Mouse (Mus musculus): Measurements from ENCODE around the gene Nell2. TPM values are rescaled to one million over a fixed set of nuclear protein-coding genes. Genes with fewer than 3 reads are reported as not detected.
"Not testable (repeated sequence)": the region's sequence is repeated elsewhere in the genome, so short reads cannot be mapped to it uniquely, and the experiment has no call there.

Nell2 gene
- polyA plus RNA-seq, 1 experiment from 2014 or later, result 1.9 TPM

- no peak overlapping the region for H3K9ac ChIP-seq (ENCODE audit: low read length)
- no peaks in the 10 kb centered on the region for H3K4me1 ChIP-seq (ENCODE audit: control insufficient read depth, insufficient read depth, low read length)
- ATAC-seq (replicated peaks; ENCODE audit: extremely low read depth, insufficient read depth, low FRiP score), result no peak
- H3K36me3 ChIP-seq (ENCODE audit: control insufficient read depth, insufficient read depth), result no peaks in the 10 kb centered on the region
- no peak overlapping the region for H3K4me3 ChIP-seq (ENCODE audit: low read length)
- H3K4me2 ChIP-seq (ENCODE audit: low read depth, low read length), result no peak overlapping the region
- H3K27ac ChIP-seq (ENCODE audit: low read length), result no peak overlapping the region
- WGBS, result 75% methylated on average over 6 of the region's 6 CpGs
- peaks cover 4% of the 10 kb centered on the region; the same call in 1 of the 2 replicates for H3K27me3 ChIP-seq (ENCODE audit: control insufficient read depth, insufficient read depth, low read length)
- no peaks in the 10 kb centered on the region for H3K9me3 ChIP-seq (replicated peaks; ENCODE audit: control insufficient read depth, low read length)
Measured at GRCm38 (mm10) chr15:95534644-95535043, 6.3 kb upstream of the Nell2 start.

GRCm38 (mm10) chr15:95527461-95527947 is 855 bp downstream of the Nell2 start:
- Histone ChIP-seq H3K4me3 (ENCODE audit: low read length) (peak overlapping the region; percentile 51), H3K27me3 (ENCODE audit: control insufficient read depth, insufficient read depth, low read length) (peaks cover 40% of the 10 kb centered on the region), H3K27ac (ENCODE audit: low read length) (no peak overlapping the region), H3K4me2 (ENCODE audit: low read depth, low read length) (peak overlapping the region; percentile 64), H3K9me3 (replicated peaks; ENCODE audit: control insufficient read depth, low read length) (no peaks in the 10 kb centered on the region), H3K36me3 (ENCODE audit: control insufficient read depth, insufficient read depth) (no peaks in the 10 kb centered on the region), H3K9ac (ENCODE audit: low read length) (no peak overlapping the region), H3K4me1 (ENCODE audit: control insufficient read depth, insufficient read depth, low read length) (peaks cover 4% of the 10 kb centered on the region)
- WGBS, result under 1% methylated on average over 28 of the region's 28 CpGs
- no peak for ATAC-seq (replicated peaks; ENCODE audit: extremely low read depth, insufficient read depth, low FRiP score)

- Histone ChIP-seq H3K9me3 (replicated peaks; ENCODE audit: control insufficient read depth, low read length) (no peaks in the 10 kb centered on the region), H3K4me3 (ENCODE audit: low read length) (peak overlapping the region; percentile 51), H3K27me3 (ENCODE audit: control insufficient read depth, insufficient read depth, low read length) (peaks cover 40% of the 10 kb centered on the region), H3K4me2 (ENCODE audit: low read depth, low read length) (peak overlapping the region; percentile 64), H3K27ac (ENCODE audit: low read length) (no peak overlapping the region), H3K4me1 (ENCODE audit: control insufficient read depth, insufficient read depth, low read length) (peaks cover 4% of the 10 kb centered on the region), H3K9ac (ENCODE audit: low read length) (no peak overlapping the region), H3K36me3 (ENCODE audit: control insufficient read depth, insufficient read depth) (no peaks in the 10 kb centered on the region)
- WGBS, result 7% methylated on average over 27 of the region's 27 CpGs
- ATAC-seq (replicated peaks; ENCODE audit: extremely low read depth, insufficient read depth, low FRiP score), result no peak
Measured at GRCm38 (mm10) chr15:95526626-95527411, 1.5 kb downstream of the Nell2 start.

- Histone ChIP-seq H3K36me3 (ENCODE audit: control insufficient read depth, insufficient read depth) (no peaks in the 10 kb centered on the region), H3K27me3 (ENCODE audit: control insufficient read depth, insufficient read depth, low read length) (peaks cover 40% of the 10 kb centered on the region), H3K9me3 (replicated peaks; ENCODE audit: control insufficient read depth, low read length) (no peaks in the 10 kb centered on the region), H3K4me3 (ENCODE audit: low read length) (no peak overlapping the region), H3K4me2 (ENCODE audit: low read depth, low read length) (no peak overlapping the region), H3K4me1 (ENCODE audit: control insufficient read depth, insufficient read depth, low read length) (peaks cover 4% of the 10 kb centered on the region), H3K9ac (ENCODE audit: low read length) (no peak overlapping the region), H3K27ac (ENCODE audit: low read length) (no peak overlapping the region)
- 9% methylated on average over 5 of the region's 5 CpGs for WGBS
- ATAC-seq (replicated peaks; ENCODE audit: extremely low read depth, insufficient read depth, low FRiP score), result no peak
Measured at GRCm38 (mm10) chr15:95525997-95526396, 2.4 kb downstream of the Nell2 start.

- Histone ChIP-seq H3K4me1 (ENCODE audit: control insufficient read depth, insufficient read depth, low read length) (no peaks in the 10 kb centered on the region), H3K9me3 (replicated peaks; ENCODE audit: control insufficient read depth, low read length) (no peaks in the 10 kb centered on the region), H3K4me2 (ENCODE audit: low read depth, low read length) (no peak overlapping the region), H3K27ac (ENCODE audit: low read length) (no peak overlapping the region), H3K27me3 (ENCODE audit: control insufficient read depth, insufficient read depth, low read length) (no peaks in the 10 kb centered on the region; the same call in 1 of the 2 replicates), H3K4me3 (ENCODE audit: low read length) (no peak overlapping the region), H3K36me3 (ENCODE audit: control insufficient read depth, insufficient read depth) (no peaks in the 10 kb centered on the region), H3K9ac (ENCODE audit: low read length) (no peak overlapping the region)
- 61% methylated on average over 3 of the region's 3 CpGs for WGBS
- no peak for ATAC-seq (replicated peaks; ENCODE audit: extremely low read depth, insufficient read depth, low FRiP score)
Measured at GRCm38 (mm10) chr15:95518204-95518603, 10.2 kb downstream of the Nell2 start.

GRCm38 (mm10) chr15:95513306-95513705 is 15.1 kb downstream of the Nell2 start:
- WGBS, result 72% methylated on average over 2 of the region's 2 CpGs
- H3K36me3 ChIP-seq (ENCODE audit: control insufficient read depth, insufficient read depth); H3K27ac ChIP-seq (ENCODE audit: low read length); H3K4me2 ChIP-seq (ENCODE audit: low read depth, low read length); H3K27me3 ChIP-seq (ENCODE audit: control insufficient read depth, insufficient read depth, low read length); H3K4me3 ChIP-seq (ENCODE audit: low read length); H3K9ac ChIP-seq (ENCODE audit: low read length); ATAC-seq (replicated peaks; ENCODE audit: extremely low read depth, insufficient read depth, low FRiP score); H3K4me1 ChIP-seq (ENCODE audit: control insufficient read depth, insufficient read depth, low read length); H3K9me3 ChIP-seq (replicated peaks; ENCODE audit: control insufficient read depth, low read length): not testable (repeated sequence)

DNA sequence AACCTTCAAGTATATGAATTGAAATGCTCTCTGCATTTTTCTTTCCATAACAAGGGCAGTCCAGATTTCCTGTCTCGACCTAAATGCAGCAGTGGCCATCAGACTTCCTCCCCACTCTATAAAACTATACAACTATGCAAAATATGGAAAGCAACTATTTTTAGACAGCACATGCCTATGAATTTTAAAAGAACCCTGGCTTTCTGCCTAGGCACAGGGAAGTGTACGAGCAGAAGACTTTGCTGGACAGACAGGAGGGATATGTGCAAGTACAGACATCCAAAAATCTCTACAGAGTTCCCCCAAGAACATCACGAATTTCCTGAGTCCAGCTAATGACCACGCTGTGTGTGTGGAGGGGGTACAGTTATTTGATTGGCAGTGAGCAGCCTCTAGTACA is 32.7 kb downstream of the Nell2 start:
- 66% methylated on average over 4 of the region's 4 CpGs for WGBS
- H3K4me2 ChIP-seq (ENCODE audit: low read depth, low read length), result no peak overlapping the region

GRCm38 (mm10) chr15:95495193-95495592 is 33.2 kb downstream of the Nell2 start:
- Histone ChIP-seq H3K27me3 (ENCODE audit: control insufficient read depth, insufficient read depth, low read length) (no peaks in the 10 kb centered on the region), H3K4me3 (ENCODE audit: low read length) (no peak overlapping the region), H3K9me3 (replicated peaks; ENCODE audit: control insufficient read depth, low read length) (peaks cover 4% of the 10 kb centered on the region; the same call in 1 of the 2 replicates), H3K4me1 (ENCODE audit: control insufficient read depth, insufficient read depth, low read length) (no peaks in the 10 kb centered on the region), H3K4me2 (ENCODE audit: low read depth, low read length) (no peak overlapping the region), H3K9ac (ENCODE audit: low read length) (no peak overlapping the region), H3K27ac (ENCODE audit: low read length) (no peak overlapping the region), H3K36me3 (ENCODE audit: control insufficient read depth, insufficient read depth) (no peaks in the 10 kb centered on the region)
- 80% methylated on average over 8 of the region's 8 CpGs for WGBS
- ATAC-seq (replicated peaks; ENCODE audit: extremely low read depth, insufficient read depth, low FRiP score), result no peak

More for the DNA sequence above, 32.7 kb downstream of the Nell2 start:
- peaks cover 4% of the 10 kb centered on the region; the same call in 1 of the 2 replicates for H3K9me3 ChIP-seq (replicated peaks; ENCODE audit: control insufficient read depth, low read length)
- no peak overlapping the region for H3K9ac ChIP-seq (ENCODE audit: low read length)
- no peaks in the 10 kb centered on the region for H3K27me3 ChIP-seq (ENCODE audit: control insufficient read depth, insufficient read depth, low read length)
- ATAC-seq (replicated peaks; ENCODE audit: extremely low read depth, insufficient read depth, low FRiP score), result no peak
- H3K36me3 ChIP-seq (ENCODE audit: control insufficient read depth, insufficient read depth), result no peaks in the 10 kb centered on the region
- no peaks in the 10 kb centered on the region for H3K4me1 ChIP-seq (ENCODE audit: control insufficient read depth, insufficient read depth, low read length)
- no peak overlapping the region for H3K27ac ChIP-seq (ENCODE audit: low read length)
- no peak overlapping the region for H3K4me3 ChIP-seq (ENCODE audit: low read length)

DNA sequence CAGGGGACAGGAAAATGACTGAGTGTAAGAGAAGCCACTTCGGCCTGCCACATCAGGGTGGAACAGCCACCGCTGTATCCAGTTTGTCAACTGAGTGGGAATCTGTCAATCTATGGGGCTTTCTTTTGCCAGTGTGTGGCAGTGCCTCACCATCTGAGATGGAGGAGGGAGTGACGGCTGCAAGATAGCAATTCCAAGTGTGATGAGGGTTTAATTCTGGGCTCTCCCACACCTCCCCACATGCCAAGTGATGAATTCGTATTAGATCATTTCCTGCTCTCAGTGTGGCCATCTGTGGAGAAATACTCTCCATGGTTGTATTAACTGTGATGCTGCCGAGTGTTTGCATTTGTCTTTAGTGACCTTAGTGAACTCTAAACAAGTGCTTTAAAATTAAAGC is 36.2 kb downstream of the Nell2 start:
- 56% methylated on average over 5 of the region's 5 CpGs for WGBS
- H3K4me3 ChIP-seq (ENCODE audit: low read length), result no peak overlapping the region
- no peak overlapping the region for H3K27ac ChIP-seq (ENCODE audit: low read length)
- H3K4me1 ChIP-seq (ENCODE audit: control insufficient read depth, insufficient read depth, low read length), result no peaks in the 10 kb centered on the region
- no peaks in the 10 kb centered on the region for H3K27me3 ChIP-seq (ENCODE audit: control insufficient read depth, insufficient read depth, low read length)
- H3K36me3 ChIP-seq (ENCODE audit: control insufficient read depth, insufficient read depth), result no peaks in the 10 kb centered on the region
- no peak overlapping the region for H3K4me2 ChIP-seq (ENCODE audit: low read depth, low read length)
- ATAC-seq (replicated peaks; ENCODE audit: extremely low read depth, insufficient read depth, low FRiP score), result no peak
- H3K9me3 ChIP-seq (replicated peaks; ENCODE audit: control insufficient read depth, low read length), result peaks cover 1% of the 10 kb centered on the region; the same call in 1 of the 2 replicates
- H3K9ac ChIP-seq (ENCODE audit: low read length), result no peak overlapping the region

All from heart, embryonic 16.5 days (tissue).